Mouse (Mus musculus) small intestine, adult 2 months (tissue): ENCODE data around the gene Fcer2a.

Experiments
- CTCF ChIP-seq: fragments of 200-500 bp; IDR thresholded peaks from 2 replicates; pipeline ENCODE4 v1.5.1; 2012; ENCODE audit warnings: low read depth, mild to moderate bottlenecking, control low read depth, inconsistent platforms, low read length, moderate library complexity, mixed read lengths; ENCODE audit not compliant: insufficient replicate concordance, insufficient read length; ENCODE audit errors: extremely low read depth
- POLR2A ChIP-seq: fragments of 200-500 bp; IDR thresholded peaks from 2 replicates; pipeline ENCODE4 v1.6.1; 2012; ENCODE audit warnings: low read depth, mild to moderate bottlenecking, control low read depth, inconsistent platforms, low read length, moderate library complexity

GRCm38 (mm10) chr8:3655526-3655925, 38.4 kb downstream of the Fcer2a start, which contains the start of gene Retn:
- no peak for TF ChIP-seq CTCF
- TF ChIP-seq POLR2A: no peak
